ENCODE assay signal across 15 mouse cellular contexts in genomic region chr2:34725269-34725668, GRCm38 (mm10).
"Had no signal": no experiment of that assay in that cellular context is flagged by ENCODE, and none has a peak within 500 bp of the region (broad histone marks: within the 10 kb centered on the region; RNA-seq: fewer than 3 reads in every experiment).

No protein-coding gene starts in this region.

- H3K4me3 ChIP-seq: neural tube, embryonic 15.5 days; stomach, embryonic 15.5 days had no signal

- H3K27me3 ChIP-seq: neural tube, embryonic 15.5 days; stomach, embryonic 15.5 days had no signal

- H3K9ac ChIP-seq: neural tube, embryonic 15.5 days; stomach, embryonic 15.5 days had no signal

- H3K27ac ChIP-seq: neural tube, embryonic 15.5 days; stomach, embryonic 15.5 days; stomach, postnatal 0 days had no signal

- H3K4me1 ChIP-seq: neural tube, embryonic 15.5 days; stomach, embryonic 15.5 days had no signal

- H3K4me2 ChIP-seq: neural tube, embryonic 15.5 days; stomach, embryonic 15.5 days had no signal

- DNase-seq: retina, postnatal 1 day; right cerebral cortex, adult 18-20 months; right cerebral cortex, postnatal 14 days; right cerebral cortex, postnatal 25 days; right cerebral cortex, postnatal 4 days; spleen, adult 18-20 months; thymus, adult 18-20 months; thymus, adult 2 months; thymus, postnatal 14 days; thymus, postnatal 25 days; thymus, postnatal 36 days; thymus, postnatal 4 days had no signal

- H3K9me3 ChIP-seq: neural tube, embryonic 15.5 days; stomach, embryonic 15.5 days had no signal
